Mouse (Mus musculus) layer of hippocampus, adult 11-12 months (tissue): ENCODE data around the gene 4933402J07Rik.

Source experiments
- DNase-seq: peaks from one replicate; pipeline ENCODE4 v3.0.0; 2022; ENCODE audit warnings: low spot score

The 4933402J07Rik gene

GRCm38 (mm10) chr8:87563553-87563952 lies at the start of gene 4933402J07Rik:
Gene 4933402J07Rik (plus strand): TSS chr8:87563853.
- DNase-seq: no peak

- DNase-seq: no peak
Measured at GRCm38 (mm10) chr8:87517132-87517531, 46.5 kb upstream of the 4933402J07Rik start.

GRCm38 (mm10) chr8:87525006-87525405 lies 38.6 kb upstream of the 4933402J07Rik start:
- DNase-seq: no peak

- DNase-seq: no peak
Measured at GRCm38 (mm10) chr8:87531176-87531575, 32.5 kb upstream of the 4933402J07Rik start.

- no peak for DNase-seq
Measured at GRCm38 (mm10) chr8:87533476-87533875, 30.2 kb upstream of the 4933402J07Rik start.

GRCm38 (mm10) chr8:87534846-87535245 lies 28.8 kb upstream of the 4933402J07Rik start:
- DNase-seq: no peak

GRCm38 (mm10) chr8:87536615-87537329 lies 26.9 kb upstream of the 4933402J07Rik start:
- DNase-seq: peak; percentile 75

- peak; percentile 10 for DNase-seq
Measured at GRCm38 (mm10) chr8:87539829-87540394, 23.7 kb upstream of the 4933402J07Rik start.

GRCm38 (mm10) chr8:87549881-87550280 lies 13.8 kb upstream of the 4933402J07Rik start:
- no peak for DNase-seq

GRCm38 (mm10) chr8:87552801-87553200 lies 10.9 kb upstream of the 4933402J07Rik start:
- no peak for DNase-seq

GRCm38 (mm10) chr8:87560801-87561200 lies 2.9 kb upstream of the 4933402J07Rik start:
- DNase-seq: no peak

GRCm38 (mm10) chr8:87569203-87569602 lies 5.5 kb downstream of the 4933402J07Rik start:
- DNase-seq: no peak

- no peak for DNase-seq
Measured at GRCm38 (mm10) chr8:87569706-87570563, 6.3 kb downstream of the 4933402J07Rik start.

GRCm38 (mm10) chr8:87570564-87570855 lies 6.9 kb downstream of the 4933402J07Rik start:
- DNase-seq: no peak

- no peak for DNase-seq
Measured at GRCm38 (mm10) chr8:87570880-87571279, 7.2 kb downstream of the 4933402J07Rik start.

- peak; percentile 50 for DNase-seq
Measured at GRCm38 (mm10) chr8:87594272-87594671, 30.6 kb downstream of the 4933402J07Rik start.

- no peak for DNase-seq
Measured at GRCm38 (mm10) chr8:87602731-87603130, 39.1 kb downstream of the 4933402J07Rik start.

GRCm38 (mm10) chr8:87609110-87609509 lies 45.5 kb downstream of the 4933402J07Rik start:
- DNase-seq: no peak

- no peak for DNase-seq
Measured at GRCm38 (mm10) chr8:87609651-87610192, 46.1 kb downstream of the 4933402J07Rik start.

- no peak for DNase-seq
Measured at GRCm38 (mm10) chr8:87613701-87614100, 50.0 kb downstream of the 4933402J07Rik start.

- DNase-seq: no peak
Measured at GRCm38 (mm10) chr8:87619118-87619517, 55.5 kb downstream of the 4933402J07Rik start.

- DNase-seq: no peak
Measured at GRCm38 (mm10) chr8:87619529-87619928, 55.9 kb downstream of the 4933402J07Rik start.

- DNase-seq: no peak
Measured at GRCm38 (mm10) chr8:87620225-87620624, 56.6 kb downstream of the 4933402J07Rik start.
